Mouse (Mus musculus) midbrain, embryonic 11.5 days (tissue): ENCODE data around the gene Treh. TPM values are rescaled to one million over a fixed set of nuclear protein-coding genes. Genes with fewer than 3 reads are reported as not detected.
A peak's percentile ranks its signal among the peaks of the same experiment; 100 is the strongest.
"Not testable (repeated sequence)": the region's sequence is repeated elsewhere in the genome, so short reads cannot be mapped to it uniquely, and the experiment has no call there.

Source experiments
- ATAC-seq: fragments of 200-750 bp; cut with Nextera tagmentation; 2 replicates; pipeline ENCODE4 v1.8.0; 2017; ENCODE audit warnings: moderate TSS enrichment, moderate library complexity; ENCODE audit not compliant: low FRiP score
- DNase-seq: peaks from one replicate; pipeline ENCODE4 v3.0.0; 2015; ENCODE audit warnings: low spot score; ENCODE audit errors: missing footprints
- H3K27ac ChIP-seq: fragments of 300-500 bp; sonication (generic); 2 replicates; pipeline ENCODE4 v1.5.1; 2014; ENCODE audit warnings: low read depth, low read length
- H3K27me3 ChIP-seq: fragments of 300-500 bp; sonication (generic); 2 replicates; pipeline ENCODE4 v1.6.1; 2014; ENCODE audit warnings: mild to moderate bottlenecking, low read length, moderate library complexity, mixed read lengths; ENCODE audit not compliant: control insufficient read depth, insufficient read depth
- H3K36me3 ChIP-seq: fragments of 300-500 bp; sonication (generic); 2 replicates; pipeline ENCODE4 v1.6.1; 2014; ENCODE audit warnings: mild to moderate bottlenecking, low read length, moderate library complexity, mixed read lengths; ENCODE audit not compliant: control insufficient read depth, insufficient read depth
- H3K4me1 ChIP-seq: fragments of 300-500 bp; sonication (generic); 2 replicates; pipeline ENCODE4 v1.6.1; 2014; ENCODE audit warnings: low read length; ENCODE audit not compliant: control insufficient read depth, insufficient read depth
- H3K4me2 ChIP-seq: fragments of 300-500 bp; sonication (generic); 2 replicates; pipeline ENCODE4 v1.6.1; 2014; ENCODE audit warnings: mild to moderate bottlenecking, moderate library complexity
- H3K4me3 ChIP-seq: fragments of 300-500 bp; sonication (generic); 2 replicates; pipeline ENCODE4 v1.5.1; 2014; ENCODE audit warnings: low read depth, low read length
- H3K9ac ChIP-seq: fragments of 300-500 bp; sonication (generic); 2 replicates; pipeline ENCODE4 v1.6.1; 2014; ENCODE audit warnings: low read length
- H3K9me3 ChIP-seq: fragments of 300-500 bp; sonication (generic); 2 replicates; pipeline ENCODE4 v1.6.1; 2016; ENCODE audit warnings: low read length; ENCODE audit not compliant: control insufficient read depth
- WGBS: fragments of 180-500 bp; shearing (Covaris S2); extraction: QIAGEN DNeasy Blood & Tissue Kit; methylation state at CpG from one replicate; pipeline ENCODE4 v1.1.7; 2014; 5-methylcytosine and 5-hydroxymethylcytosine counted together
- polyA plus RNA-seq: library from polyadenylated mRNA; unstranded; fragments of >200 nt; fragmentation: Nextera tagmentation; extraction: Ambion mirVana; gene quantifications from 2 replicates; pipeline ENCODE4 v1.2.1, GENCODE M21; 2014

Treh gene
- polyA plus RNA-seq: not detected in 2 replicates

GRCm38 (mm10) chr9:44673005-44673404, at the start of gene Treh:
Gene Treh, plus strand, starts transcription at chr9:44673233.
- no peak for DNase-seq
- no peak for ATAC-seq
- Histone ChIP-seq H3K27me3 (no peaks in the 10 kb centered on the region), H3K9me3 (no peaks in the 10 kb centered on the region), H3K27ac (no peak within 1 kb of the TSS), H3K4me3 (no peak within 1 kb of the TSS), H3K36me3 (no peaks in the 10 kb centered on the region), H3K4me1 (no peaks in the 10 kb centered on the region), H3K9ac (no peak within 1 kb of the TSS), H3K4me2 (no peak within 1 kb of the TSS)
- WGBS: 86% methylated on average over 3 of the region's 3 CpGs

GRCm38 (mm10) chr9:44624390-44624789, 48.6 kb upstream of the Treh start:
- 86% methylated on average over 5 of the region's 5 CpGs for WGBS
- Histone ChIP-seq H3K4me3 (no peak overlapping the region), H3K4me1 (no peaks in the 10 kb centered on the region), H3K4me2 (no peak overlapping the region), H3K9me3 (no peaks in the 10 kb centered on the region), H3K9ac (no peak overlapping the region), H3K27me3 (no peaks in the 10 kb centered on the region), H3K27ac (no peak overlapping the region), H3K36me3 (peaks cover 15% of the 10 kb centered on the region)
- no peak for DNase-seq
- no peak for ATAC-seq

GRCm38 (mm10) chr9:44626268-44626667, 46.8 kb upstream of the Treh start:
- no peaks in the 10 kb centered on the region for H3K4me1 ChIP-seq

GRCm38 (mm10) chr9:44637551-44638169, 35.4 kb upstream of the Treh start:
- Histone ChIP-seq H3K9ac (no peak overlapping the region), H3K4me3 (no peak overlapping the region), H3K9me3 (no peaks in the 10 kb centered on the region), H3K36me3 (peaks cover 30% of the 10 kb centered on the region), H3K4me1 (no peaks in the 10 kb centered on the region), H3K27ac (no peak overlapping the region), H3K4me2 (no peak overlapping the region), H3K27me3 (no peaks in the 10 kb centered on the region)
- DNase-seq: peak; percentile 87
- WGBS: 87% methylated on average over 15 of the region's 15 CpGs
- no peak for ATAC-seq

More at GRCm38 (mm10) chr9:44626268-44626667, 46.8 kb upstream of the Treh start:
- Histone ChIP-seq H3K27ac (no peak overlapping the region), H3K36me3 (peaks cover 19% of the 10 kb centered on the region), H3K4me3 (no peak overlapping the region), H3K9me3 (no peaks in the 10 kb centered on the region), H3K9ac (no peak overlapping the region), H3K4me2 (no peak overlapping the region), H3K27me3 (no peaks in the 10 kb centered on the region)
- ATAC-seq (no peak), DNase-seq (no peak)
- WGBS: 92% methylated on average over 5 of the region's 5 CpGs

- H3K36me3 ChIP-seq: peaks cover 27% of the 10 kb centered on the region
- H3K27ac ChIP-seq, H3K4me1 ChIP-seq, H3K4me2 ChIP-seq, H3K4me3 ChIP-seq, H3K9ac ChIP-seq, H3K9me3 ChIP-seq, ATAC-seq, H3K27me3 ChIP-seq, DNase-seq: not testable (repeated sequence)
- WGBS: 97% methylated on average over 9 of the region's 9 CpGs
Observed at GRCm38 (mm10) chr9:44638726-44639125, 34.3 kb upstream of the Treh start.

GRCm38 (mm10) chr9:44640028-44640427, 33.0 kb upstream of the Treh start:
- H3K4me2 ChIP-seq, ATAC-seq, H3K9me3 ChIP-seq, H3K27me3 ChIP-seq, H3K27ac ChIP-seq, H3K4me3 ChIP-seq, H3K4me1 ChIP-seq, H3K9ac ChIP-seq, DNase-seq: not testable (repeated sequence)
- H3K36me3 ChIP-seq: peaks cover 22% of the 10 kb centered on the region
- 96% methylated on average over 1 of the region's 1 CpGs for WGBS

- Histone ChIP-seq H3K4me2 (no peak overlapping the region), H3K4me3 (no peak overlapping the region), H3K4me1 (no peaks in the 10 kb centered on the region), H3K9ac (no peak overlapping the region), H3K36me3 (peaks cover 21% of the 10 kb centered on the region), H3K27me3 (no peaks in the 10 kb centered on the region), H3K9me3 (no peaks in the 10 kb centered on the region), H3K27ac (no peak overlapping the region)
- DNase-seq (peak; percentile 86), ATAC-seq (no peak)
- 86% methylated on average over 3 of the region's 3 CpGs for WGBS
Observed at GRCm38 (mm10) chr9:44640646-44641357, 32.2 kb upstream of the Treh start.

- Histone ChIP-seq H3K27me3 (no peaks in the 10 kb centered on the region), H3K9me3 (no peaks in the 10 kb centered on the region), H3K4me3 (no peak overlapping the region), H3K27ac (no peak overlapping the region), H3K4me1 (no peaks in the 10 kb centered on the region), H3K9ac (no peak overlapping the region), H3K4me2 (no peak overlapping the region), H3K36me3 (peaks cover 15% of the 10 kb centered on the region; the same call in 1 of the 2 replicates)
- peak; percentile 83 for DNase-seq
- ATAC-seq: no peak
- WGBS: 94% methylated on average over 2 of the region's 2 CpGs
Observed at GRCm38 (mm10) chr9:44641616-44642015, 31.4 kb upstream of the Treh start.

GRCm38 (mm10) chr9:44643103-44643502, 29.9 kb upstream of the Treh start:
- H3K9ac ChIP-seq: no peak overlapping the region
- 97% methylated on average over 7 of the region's 7 CpGs for WGBS

More at GRCm38 (mm10) chr9:44643103-44643502, 29.9 kb upstream of the Treh start:
- Histone ChIP-seq H3K36me3 (peaks cover 5% of the 10 kb centered on the region; the same call in 1 of the 2 replicates), H3K27ac (no peak overlapping the region), H3K4me1 (no peaks in the 10 kb centered on the region), H3K4me2 (no peak overlapping the region), H3K4me3 (no peak overlapping the region), H3K9me3 (no peaks in the 10 kb centered on the region), H3K27me3 (no peaks in the 10 kb centered on the region)
- DNase-seq: peak; percentile 51
- no peak for ATAC-seq
